Mouse (Mus musculus) gastrocnemius, adult 2 months (tissue): ENCODE measurements around the gene Lemd2. TPM values are rescaled to one million over a fixed set of nuclear protein-coding genes. Genes with fewer than 3 reads are reported as not detected.

Source experiments
- DNase-seq: peaks from one replicate; pipeline ENCODE4 v3.0.0; 2022
- H3K27ac ChIP-seq: fragments of 200-600 bp; 2 replicates; pipeline ENCODE4 v1.8.1; 2022; ENCODE audit warnings: mild to moderate bottlenecking
- H3K4me3 ChIP-seq: fragments of 200-600 bp; 2 replicates; pipeline ENCODE4 v1.8.1; 2022; ENCODE audit warnings: mild to moderate bottlenecking, moderate library complexity
- CTCF ChIP-seq: fragments of 200-600 bp; IDR thresholded peaks from 2 replicates; pipeline ENCODE4 v1.8.1; 2022; ENCODE audit warnings: antibody characterized with exemption, mild to moderate bottlenecking, moderate library complexity
- intact Hi-C: fragments of 180-260 bp; cut with DNase I; formaldehyde crosslinking; loops from one replicate; pipeline ENCODE4 v1.15.1; 2025
- total RNA-seq, 2 experiments: library from RNA; stranded (reverse); gene quantifications; 2 replicates each; pipeline ENCODE4 v1.2.3; 2021

Lemd2 gene
- total RNA-seq, 2 experiments from 2014 or later, result 22.4 to 23.9 TPM

DNA sequence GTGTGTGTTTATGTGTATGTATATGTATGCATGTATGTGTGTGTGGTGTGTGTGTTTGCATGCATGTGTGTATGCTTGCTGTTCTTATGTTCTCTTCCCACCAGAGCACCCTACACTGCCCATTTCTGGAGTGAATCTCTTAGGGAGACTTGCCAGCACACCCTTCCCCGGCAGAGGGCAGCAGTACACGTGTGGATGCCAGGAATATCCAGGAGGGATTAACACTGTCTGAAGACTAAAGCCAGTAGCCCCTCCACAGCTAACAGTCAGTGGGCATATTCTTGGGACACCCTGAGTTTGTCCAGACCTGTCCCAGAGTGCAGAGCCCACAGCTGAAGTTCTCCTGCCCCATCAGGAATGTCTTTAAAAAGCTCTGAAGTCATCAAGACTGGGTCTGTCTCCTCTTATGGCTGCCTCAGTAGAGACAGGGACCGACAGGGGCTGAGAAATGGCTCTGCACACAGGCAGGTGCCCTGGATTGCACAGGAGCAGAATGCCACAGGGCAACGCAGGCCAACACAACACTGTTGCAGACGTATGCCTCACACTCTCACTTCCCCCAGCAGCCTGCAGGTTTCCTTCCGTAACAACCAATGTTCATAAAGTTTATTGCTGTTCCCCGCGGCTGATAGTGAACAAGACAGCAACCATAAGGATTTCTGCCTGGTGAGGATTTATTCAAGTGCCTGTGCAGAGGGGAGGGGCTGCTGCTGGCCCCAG lies 39.1 kb downstream of the Lemd2 start:
- TF ChIP-seq CTCF, result peak; percentile 71
- H3K4me3 ChIP-seq, result peak overlapping the region; percentile 79
- intact Hi-C loops, result no loop called here
- peak overlapping the region; percentile 98 for H3K27ac ChIP-seq
- peak; percentile 77 for DNase-seq

- H3K27ac ChIP-seq, result peak overlapping the region; percentile 95
- DNase-seq, result peak; percentile 92
- intact Hi-C loops, result no loop called here
- peak overlapping the region; percentile 13 for H3K4me3 ChIP-seq
- TF ChIP-seq CTCF, result no peak
Observed at GRCm38 (mm10) chr17:27160905-27161304, 43.4 kb downstream of the Lemd2 start.

GRCm38 (mm10) chr17:27159169-27159568 lies 45.1 kb downstream of the Lemd2 start:
- DNase-seq, result peak; percentile 89
- peak overlapping the region; percentile 95 for H3K27ac ChIP-seq
- TF ChIP-seq CTCF, result no peak
- intact Hi-C loops, result no loop called here
- H3K4me3 ChIP-seq, result no peak overlapping the region

DNA sequence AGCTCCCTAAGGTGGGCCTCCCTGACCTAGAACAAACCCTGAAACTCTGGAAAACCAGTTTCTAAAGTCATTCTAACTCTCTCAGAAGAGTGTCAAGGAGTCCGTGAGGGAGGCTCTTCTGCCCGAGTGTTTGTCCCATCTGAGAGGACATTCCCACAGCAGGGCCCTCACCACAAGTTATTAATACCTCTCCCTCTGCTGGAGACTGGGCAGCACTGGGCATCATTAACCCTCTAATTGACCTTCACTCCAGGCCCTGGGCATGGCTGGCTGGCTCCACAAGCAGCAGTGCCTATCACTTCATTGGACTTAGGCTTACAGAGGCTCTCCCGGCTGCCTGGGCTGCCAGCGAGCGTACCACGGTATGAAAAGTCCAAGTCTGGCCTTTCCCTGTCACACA lies 45.8 kb downstream of the Lemd2 start:
- DNase-seq, result peak; percentile 66
- peak overlapping the region; percentile 48 for H3K4me3 ChIP-seq

GRCm38 (mm10) chr17:27155752-27156151 lies 48.5 kb downstream of the Lemd2 start:
- Histone ChIP-seq H3K4me3 (peak overlapping the region; percentile 48), H3K27ac (peak overlapping the region; percentile 95)
- intact Hi-C loops, result no loop called here
- DNase-seq, result no peak
- no peak for TF ChIP-seq CTCF

More for the DNA sequence above, 45.8 kb downstream of the Lemd2 start:
- peak; percentile 31 for TF ChIP-seq CTCF
- intact Hi-C loops, result no loop called here
- peak overlapping the region; percentile 95 for H3K27ac ChIP-seq

GRCm38 (mm10) chr17:27154881-27155280 lies 49.4 kb downstream of the Lemd2 start:
- Histone ChIP-seq H3K4me3 (peak overlapping the region; percentile 48), H3K27ac (peak overlapping the region; percentile 95)
- no peak for TF ChIP-seq CTCF
- DNase-seq, result no peak
- intact Hi-C loops, result loop anchor here (1.0 kb wide), 1 partner anchor 12 kb away; the partner anchor contains the start of gene Ip6k3

DNA sequence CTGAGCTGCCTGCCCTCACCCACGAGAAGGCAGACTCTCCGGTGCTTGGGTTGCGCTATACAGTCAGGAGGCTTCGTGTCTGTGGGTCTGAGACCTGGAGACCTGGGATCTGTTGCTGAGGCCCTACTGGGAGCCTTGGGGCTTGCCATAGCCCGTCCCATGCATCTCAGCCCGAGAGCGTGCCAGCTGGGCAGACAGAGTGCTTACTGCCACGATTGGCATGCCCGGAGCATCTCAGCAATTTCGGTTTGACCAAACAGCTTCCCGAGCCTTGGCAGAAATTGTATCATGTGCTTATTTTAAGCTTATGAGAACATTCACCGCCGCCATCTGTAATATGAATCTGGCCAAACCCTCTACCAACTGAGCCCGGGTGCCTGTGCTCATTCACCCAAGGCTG lies 50.0 kb downstream of the Lemd2 start:
- peak; percentile 92 for DNase-seq
- peak overlapping the region; percentile 56 for H3K4me3 ChIP-seq
- TF ChIP-seq CTCF, result no peak
- peak overlapping the region; percentile 95 for H3K27ac ChIP-seq
- intact Hi-C loops, result loop anchor here (1.0 kb wide), 1 partner anchor 13 kb away; the partner anchor contains the start of gene Ip6k3

DNA sequence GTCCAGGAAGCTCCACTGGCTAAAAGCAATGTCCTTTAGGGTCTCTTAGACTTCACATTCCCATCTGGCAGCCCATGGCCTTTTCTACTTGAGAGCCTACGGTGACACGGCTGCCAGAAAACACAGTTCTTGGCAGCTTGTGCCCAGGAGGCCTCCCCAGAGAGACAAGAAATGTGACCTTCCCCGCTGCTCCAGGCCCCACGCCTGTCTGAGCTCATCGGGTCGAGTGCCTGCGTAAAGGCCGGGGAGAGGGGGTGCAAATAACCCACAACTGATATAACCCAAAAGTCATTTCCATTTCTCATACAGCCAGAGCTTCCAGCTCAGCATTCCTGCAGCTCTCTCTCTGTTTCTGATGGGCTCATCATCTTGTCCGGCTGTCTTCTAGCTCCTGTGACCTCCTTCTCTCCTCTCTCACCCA lies 50.5 kb downstream of the Lemd2 start:
- intact Hi-C loops, result loop anchor here (1.0 kb wide), 1 partner anchor 14 kb away; the partner anchor contains the start of gene Ip6k3
- peak; percentile 88 for DNase-seq
- Histone ChIP-seq H3K4me3 (peak overlapping the region; percentile 56), H3K27ac (peak overlapping the region; percentile 95)
- no peak for TF ChIP-seq CTCF

GRCm38 (mm10) chr17:27152976-27153723 lies 51.1 kb downstream of the Lemd2 start:
- DNase-seq, result peak; percentile 69
- peak overlapping the region; percentile 56 for H3K4me3 ChIP-seq
- intact Hi-C loops, result no loop called here
- TF ChIP-seq CTCF, result no peak
- H3K27ac ChIP-seq, result peak overlapping the region; percentile 95

GRCm38 (mm10) chr17:27151411-27151810 lies 52.9 kb downstream of the Lemd2 start:
- Histone ChIP-seq H3K27ac (peak overlapping the region; percentile 95), H3K4me3 (no peak overlapping the region)
- intact Hi-C loops, result no loop called here
- TF ChIP-seq CTCF, result peak; percentile 69
- peak; percentile 69 for DNase-seq

GRCm38 (mm10) chr17:27150871-27151270 lies 53.4 kb downstream of the Lemd2 start:
- peak overlapping the region; percentile 95 for H3K27ac ChIP-seq
- DNase-seq, result no peak
- no peak overlapping the region for H3K4me3 ChIP-seq
- no peak for TF ChIP-seq CTCF
- intact Hi-C loops, result no loop called here

DNA sequence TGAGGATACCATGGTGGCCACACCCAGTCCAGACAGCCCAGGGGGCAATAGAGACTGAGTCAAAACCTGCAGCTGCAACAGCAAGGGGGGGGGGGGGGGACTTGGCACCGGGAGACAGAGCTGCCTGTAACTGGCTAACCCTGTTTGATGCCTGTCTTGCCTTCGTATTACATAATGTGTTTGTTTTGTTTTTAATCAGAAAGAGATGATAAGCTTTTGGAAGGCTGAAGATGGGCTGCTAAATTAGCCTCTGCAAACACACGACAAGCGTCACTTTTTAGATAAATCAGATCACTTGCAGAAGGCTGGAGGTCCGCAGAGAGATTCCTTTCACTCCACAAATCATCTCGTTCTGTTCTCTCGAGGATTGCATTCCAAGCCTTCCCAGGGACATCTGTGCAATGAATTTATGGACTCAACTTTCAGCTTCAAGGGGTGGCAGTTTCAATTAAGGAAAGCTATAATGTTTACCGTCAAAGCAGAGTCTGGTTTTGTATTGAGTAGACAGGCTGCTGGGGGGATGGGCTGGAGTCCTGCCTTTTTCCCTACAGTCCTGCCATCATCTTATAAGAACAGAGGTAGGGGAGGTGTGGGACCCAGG lies 57.8 kb downstream of the Lemd2 start:
- intact Hi-C loops, result no loop called here
- DNase-seq, result no peak

DNA sequence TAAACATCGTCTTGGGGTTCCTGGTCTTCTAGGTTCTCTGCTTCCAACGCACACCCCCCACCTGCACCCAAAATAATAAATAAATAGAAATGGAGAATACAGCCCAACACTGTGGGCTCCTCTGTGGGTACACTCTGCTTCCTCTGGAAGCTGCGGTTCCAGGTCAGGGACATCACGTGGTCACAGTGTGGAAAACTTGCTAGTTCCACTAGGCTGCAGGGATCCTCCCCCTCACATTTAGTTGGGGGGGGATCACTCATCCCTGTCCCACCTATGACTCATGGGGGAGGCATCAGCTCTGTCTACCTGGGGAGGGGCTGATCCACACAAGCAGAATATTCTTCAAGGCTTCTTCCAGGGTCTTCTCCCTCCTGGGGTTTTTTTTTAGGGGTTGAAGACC lies 60.1 kb downstream of the Lemd2 start:
- no peak overlapping the region for H3K4me3 ChIP-seq
- H3K27ac ChIP-seq, result no peak overlapping the region
- intact Hi-C loops, result no loop called here
- DNase-seq, result no peak
- no peak for TF ChIP-seq CTCF

More for the DNA sequence above, 57.8 kb downstream of the Lemd2 start:
- no peak for TF ChIP-seq CTCF
- peak overlapping the region; percentile 22 for H3K4me3 ChIP-seq
- H3K27ac ChIP-seq, result peak overlapping the region; percentile 72
